Mouse (Mus musculus): ENCODE measurements around the gene Spp1. TPM values are rescaled to one million over a fixed set of nuclear protein-coding genes. Genes with fewer than 3 reads are reported as not detected.
A peak's percentile ranks its signal among the peaks of the same experiment; 100 is the strongest.

Spp1 gene
- polyA plus RNA-seq, 1 experiment = 5.1 TPM

GRCm38 (mm10) chr5:104468586-104468985, 33.7 kb downstream of the Spp1 start:
- Histone ChIP-seq H3K27ac (ENCODE audit: control insufficient read depth, insufficient read depth, low read length) (no peak overlapping the region), H3K4me3 (ENCODE audit: control insufficient read depth, insufficient read depth, low read length) (no peak overlapping the region), H3K36me3 (ENCODE audit: control insufficient read depth, insufficient read depth, low read length) (no peaks in the 10 kb centered on the region), H3K27me3 (ENCODE audit: control insufficient read depth, insufficient read depth, low read length) (no peaks in the 10 kb centered on the region), H3K4me1 (replicated peaks; ENCODE audit: control insufficient read depth, insufficient read depth, low read length) (no peaks in the 10 kb centered on the region)
- no peak for DNase-seq
- TF ChIP-seq POLR2A (IDR thresholded peaks at IDR 0.05; ENCODE audit: control insufficient read depth, extremely low read depth, insufficient read depth, low read length, poor library complexity) (no peak), CTCF (IDR thresholded peaks at IDR 0.05; ENCODE audit: borderline replicate concordance, control insufficient read depth, extremely low read depth, insufficient read depth, low read length, poor library complexity) (no peak)
- 96% methylated on average over 5 of the region's 5 CpGs for WGBS

GRCm38 (mm10) chr5:104470981-104471391, 36.1 kb downstream of the Spp1 start:
- no peaks in the 10 kb centered on the region for H3K27me3 ChIP-seq (ENCODE audit: control insufficient read depth, insufficient read depth, low read length)
- no peak for DNase-seq
- H3K36me3 ChIP-seq (ENCODE audit: control insufficient read depth, insufficient read depth, low read length) = no peaks in the 10 kb centered on the region
- WGBS = 92% methylated on average over 5 of the region's 5 CpGs
- H3K4me1 ChIP-seq (replicated peaks; ENCODE audit: control insufficient read depth, insufficient read depth, low read length) = no peaks in the 10 kb centered on the region
- no peak overlapping the region for H3K27ac ChIP-seq (ENCODE audit: control insufficient read depth, insufficient read depth, low read length)
- H3K4me3 ChIP-seq (ENCODE audit: control insufficient read depth, insufficient read depth, low read length) = no peak overlapping the region
- TF ChIP-seq CTCF (IDR thresholded peaks at IDR 0.05; ENCODE audit: borderline replicate concordance, control insufficient read depth, extremely low read depth, insufficient read depth, low read length, poor library complexity) (no peak), POLR2A (IDR thresholded peaks at IDR 0.05; ENCODE audit: control insufficient read depth, extremely low read depth, insufficient read depth, low read length, poor library complexity) (no peak)

- WGBS = 97% methylated on average over 8 of the region's 8 CpGs
- no peaks in the 10 kb centered on the region for H3K4me1 ChIP-seq (replicated peaks; ENCODE audit: control insufficient read depth, insufficient read depth, low read length)
- H3K27me3 ChIP-seq (ENCODE audit: control insufficient read depth, insufficient read depth, low read length) = no peaks in the 10 kb centered on the region
- peak; percentile 19 for DNase-seq
- TF ChIP-seq POLR2A (IDR thresholded peaks at IDR 0.05; ENCODE audit: control insufficient read depth, extremely low read depth, insufficient read depth, low read length, poor library complexity) (no peak), CTCF (IDR thresholded peaks at IDR 0.05; ENCODE audit: borderline replicate concordance, control insufficient read depth, extremely low read depth, insufficient read depth, low read length, poor library complexity) (no peak)
- H3K4me3 ChIP-seq (ENCODE audit: control insufficient read depth, insufficient read depth, low read length) = no peak overlapping the region
- no peaks in the 10 kb centered on the region for H3K36me3 ChIP-seq (ENCODE audit: control insufficient read depth, insufficient read depth, low read length)
- H3K27ac ChIP-seq (ENCODE audit: control insufficient read depth, insufficient read depth, low read length) = no peak overlapping the region
Measured at GRCm38 (mm10) chr5:104472371-104472770, 37.5 kb downstream of the Spp1 start.

GRCm38 (mm10) chr5:104480367-104480766, 45.4 kb downstream of the Spp1 start:
- no peaks in the 10 kb centered on the region for H3K36me3 ChIP-seq (ENCODE audit: control insufficient read depth, insufficient read depth, low read length)
- DNase-seq = no peak
- 93% methylated on average over 7 of the region's 7 CpGs for WGBS
- no peak overlapping the region for H3K27ac ChIP-seq (ENCODE audit: control insufficient read depth, insufficient read depth, low read length)
- H3K27me3 ChIP-seq (ENCODE audit: control insufficient read depth, insufficient read depth, low read length) = no peaks in the 10 kb centered on the region
- no peaks in the 10 kb centered on the region for H3K4me1 ChIP-seq (replicated peaks; ENCODE audit: control insufficient read depth, insufficient read depth, low read length)
- TF ChIP-seq POLR2A (IDR thresholded peaks at IDR 0.05; ENCODE audit: control insufficient read depth, extremely low read depth, insufficient read depth, low read length, poor library complexity) (no peak), CTCF (IDR thresholded peaks at IDR 0.05; ENCODE audit: borderline replicate concordance, control insufficient read depth, extremely low read depth, insufficient read depth, low read length, poor library complexity) (no peak)
- H3K4me3 ChIP-seq (ENCODE audit: control insufficient read depth, insufficient read depth, low read length) = no peak overlapping the region

DNA sequence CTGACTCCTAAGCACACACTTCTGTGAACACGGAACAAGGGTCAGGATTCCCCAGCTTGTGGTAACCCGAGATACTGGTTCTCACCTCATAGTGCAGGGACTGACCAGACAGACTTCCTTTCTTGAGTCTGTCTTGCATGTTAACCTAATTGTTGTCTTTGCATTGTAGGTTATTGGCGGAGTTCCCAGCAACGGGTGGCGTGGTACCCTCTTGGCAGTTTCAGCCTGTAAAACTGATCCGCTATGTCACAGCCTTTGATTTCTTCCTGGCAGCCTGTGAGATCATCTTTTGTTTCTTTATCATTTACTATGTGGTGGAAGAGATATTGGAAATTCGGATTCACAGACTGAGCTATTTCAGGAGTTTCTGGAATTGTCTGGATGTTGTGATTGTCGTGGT, 47.9 kb downstream of the Spp1 start:
- H3K4me1 ChIP-seq (replicated peaks; ENCODE audit: control insufficient read depth, insufficient read depth, low read length) = no peaks in the 10 kb centered on the region
- TF ChIP-seq POLR2A (IDR thresholded peaks at IDR 0.05; ENCODE audit: control insufficient read depth, extremely low read depth, insufficient read depth, low read length, poor library complexity) (no peak), CTCF (IDR thresholded peaks at IDR 0.05; ENCODE audit: borderline replicate concordance, control insufficient read depth, extremely low read depth, insufficient read depth, low read length, poor library complexity) (no peak)
- H3K4me3 ChIP-seq (ENCODE audit: control insufficient read depth, insufficient read depth, low read length) = no peak overlapping the region
- WGBS = 85% methylated on average over 8 of the region's 8 CpGs
- no peaks in the 10 kb centered on the region for H3K27me3 ChIP-seq (ENCODE audit: control insufficient read depth, insufficient read depth, low read length)
- no peak for DNase-seq
- H3K27ac ChIP-seq (ENCODE audit: control insufficient read depth, insufficient read depth, low read length) = no peak overlapping the region
- no peaks in the 10 kb centered on the region for H3K36me3 ChIP-seq (ENCODE audit: control insufficient read depth, insufficient read depth, low read length)

Other genes starting within 250 kb of the Spp1 start
- not detected in 2 replicates for gene Dmp1, start 232.5 kb upstream of the Spp1 start, polyA plus RNA-seq (2012; rRNA removed)
- gene Ibsp, start 135.9 kb upstream of the Spp1 start, polyA plus RNA-seq (2012; rRNA removed) = 0.05 and 0.09 TPM in 2 replicates
- not detected in 2 replicates for gene Mepe, start 109.8 kb upstream of the Spp1 start, polyA plus RNA-seq (2012; rRNA removed)
- 4.2 and 4.3 TPM in 2 replicates for gene Pkd2, start 24.3 kb downstream of the Spp1 start, polyA plus RNA-seq (2012; rRNA removed)
- 1.6 and 2.2 TPM in 2 replicates for gene BC005561, start 73.2 kb downstream of the Spp1 start, polyA plus RNA-seq (2012; rRNA removed)

Measured in thymus, adult 2 months (tissue).